Mouse (Mus musculus) embryonic facial prominence, embryonic 10.5 days (tissue): Measurements from ENCODE around the gene Jarid2. TPM values are rescaled to one million over a fixed set of nuclear protein-coding genes. Genes with fewer than 3 reads are reported as not detected.

ENCODE experiments used
- DNase-seq: peaks from one replicate; pipeline ENCODE4 v3.0.0-alpha.2; 2017; ENCODE audit warnings: low spot score
- H3K27ac ChIP-seq: fragments of 300-500 bp; sonication (generic); replicated peaks from 2 replicates; pipeline ENCODE4 v1.5.1; 2016; ENCODE audit warnings: mild to moderate bottlenecking
- H3K27me3 ChIP-seq: fragments of 300-500 bp; sonication (generic); replicated peaks from 2 replicates; pipeline ENCODE4 v1.6.1; 2016; ENCODE audit warnings: low read depth, mild to moderate bottlenecking; ENCODE audit not compliant: poor library complexity, severe bottlenecking
- H3K36me3 ChIP-seq: fragments of 300-500 bp; sonication (generic); replicated peaks from 2 replicates; pipeline ENCODE4 v1.6.1; 2016; ENCODE audit warnings: mild to moderate bottlenecking, moderate library complexity
- H3K4me1 ChIP-seq: fragments of 300-500 bp; sonication (generic); 2 replicates; pipeline ENCODE4 v1.6.1; 2016
- H3K4me3 ChIP-seq: fragments of 300-500 bp; sonication (generic); 2 replicates; pipeline ENCODE4 v1.5.1; 2016; ENCODE audit warnings: mild to moderate bottlenecking, moderate library complexity
- H3K9me3 ChIP-seq: fragments of 300-500 bp; sonication (generic); 2 replicates; pipeline ENCODE4 v1.6.1; 2016; ENCODE audit warnings: mild to moderate bottlenecking
- WGBS: fragments of 180-500 bp; shearing (Covaris S2); methylation state at CpG from one replicate; pipeline ENCODE4 v1.1.7; 2016; 5-methylcytosine and 5-hydroxymethylcytosine counted together
- polyA plus RNA-seq: library from polyadenylated mRNA; unstranded; fragments of >200 nt; fragmentation: Nextera tagmentation; extraction: Ambion mirVana; gene quantifications from 2 replicates; pipeline ENCODE4 v1.2.1, GENCODE M21; 2016

Gene Jarid2
- polyA plus RNA-seq: 54.9 and 59.4 TPM in 2 replicates

DNA sequence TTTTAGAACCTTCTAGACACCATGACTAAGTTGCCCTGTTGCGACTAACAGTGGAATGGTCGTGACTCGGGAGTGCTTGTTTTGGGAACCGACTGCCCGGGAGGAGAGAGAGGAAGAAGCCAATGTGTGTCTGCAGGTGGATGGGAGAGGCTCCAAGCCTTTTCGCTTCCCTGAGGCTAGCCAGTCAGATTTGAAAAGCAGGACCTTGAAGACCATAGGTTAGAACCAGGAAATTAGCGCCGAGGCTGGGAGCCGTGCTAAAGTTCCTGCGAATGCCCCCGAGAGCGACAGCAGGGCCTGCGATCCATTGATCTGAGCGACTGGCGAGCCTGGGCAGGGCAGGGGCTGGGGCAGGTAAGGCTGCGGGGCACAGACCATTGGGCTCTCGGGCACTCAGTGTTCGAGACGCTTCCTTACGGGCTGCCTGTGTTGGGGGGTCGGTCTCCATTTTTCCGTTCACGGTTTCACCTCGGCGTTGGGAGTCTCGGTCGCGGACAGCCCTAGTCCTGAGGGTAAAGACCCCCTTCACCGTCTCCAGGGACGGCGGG lies at the start of gene Jarid2:
Gene Jarid2 (plus strand): TSS at position 51 of the 548 bp plus-strand sequence.
- Histone ChIP-seq H3K9me3 (no peaks in the 10 kb centered on the region), H3K4me1 (peaks cover 28% of the 10 kb centered on the region), H3K27ac (peak within 1 kb of the TSS; percentile 100), H3K27me3 (0 out of 2 replicates have a peak, but pooled peaks cover 5% of the 10 kb centered on the region), H3K36me3 (no peaks in the 10 kb centered on the region), H3K4me3 (peak within 1 kb of the TSS; percentile 82)
- DNase-seq: peak; percentile 66
- WGBS: 1% methylated on average over 31 of the region's 31 CpGs

GRCm38 (mm10) chr13:44681051-44681450 lies 48.2 kb upstream of the Jarid2 start:
- peak overlapping the region; percentile 70; the same call in 1 of the 2 replicates for H3K27ac ChIP-seq
- peak; percentile 31 for DNase-seq
- H3K27me3 ChIP-seq: peaks cover 10% of the 10 kb centered on the region; the same call in 1 of the 2 replicates
- no peaks in the 10 kb centered on the region for H3K9me3 ChIP-seq
- no peak overlapping the region for H3K4me3 ChIP-seq
- peaks cover 20% of the 10 kb centered on the region for H3K4me1 ChIP-seq
- WGBS: 68% methylated on average over 7 of the region's 7 CpGs
- H3K36me3 ChIP-seq: no peaks in the 10 kb centered on the region

GRCm38 (mm10) chr13:44688140-44688539 lies 41.1 kb upstream of the Jarid2 start:
- WGBS: 63% methylated on average over 3 of the region's 3 CpGs
- Histone ChIP-seq H3K27ac (no peak overlapping the region), H3K4me3 (no peak overlapping the region), H3K36me3 (no peaks in the 10 kb centered on the region), H3K9me3 (no peaks in the 10 kb centered on the region), H3K4me1 (0 out of 2 replicates have a peak, but pooled peaks cover 8% of the 10 kb centered on the region), H3K27me3 (no peaks in the 10 kb centered on the region)
- no peak for DNase-seq

DNA sequence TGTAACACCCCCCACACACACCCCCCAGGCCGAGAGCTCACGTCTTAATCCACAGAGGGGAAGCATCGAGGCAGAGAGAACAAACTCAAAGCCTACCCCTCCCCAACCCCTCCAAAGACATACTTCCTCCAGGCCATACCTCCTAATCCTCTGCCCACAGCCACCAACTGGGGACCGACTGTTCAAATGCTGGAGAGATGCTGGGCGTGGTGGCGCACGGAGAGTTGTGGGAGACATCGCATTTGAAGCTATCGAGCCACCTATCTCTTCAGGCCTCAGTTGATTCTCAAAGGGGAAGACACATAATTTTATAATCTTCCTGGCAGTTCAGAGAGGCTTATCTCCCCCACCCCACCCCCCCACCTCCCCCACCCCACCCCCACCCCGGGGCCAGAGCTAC lies 31.6 kb upstream of the Jarid2 start:
- Histone ChIP-seq H3K27me3 (no peaks in the 10 kb centered on the region), H3K27ac (no peak overlapping the region), H3K9me3 (no peaks in the 10 kb centered on the region), H3K36me3 (no peaks in the 10 kb centered on the region), H3K4me1 (peaks cover 4% of the 10 kb centered on the region), H3K4me3 (no peak overlapping the region)
- WGBS: 84% methylated on average over 10 of the region's 10 CpGs
- DNase-seq: no peak

- H3K9me3 ChIP-seq: no peaks in the 10 kb centered on the region
- H3K4me3 ChIP-seq: no peak overlapping the region
- no peak for DNase-seq
- H3K4me1 ChIP-seq: peaks cover 24% of the 10 kb centered on the region
- no peak overlapping the region for H3K27ac ChIP-seq
- 87% methylated on average over 15 of the region's 15 CpGs for WGBS
- H3K36me3 ChIP-seq: no peaks in the 10 kb centered on the region
- H3K27me3 ChIP-seq: peaks cover 21% of the 10 kb centered on the region
These were observed 25.1 kb upstream of the Jarid2 start for GRCm38 (mm10) chr13:44704036-44704801.

DNA sequence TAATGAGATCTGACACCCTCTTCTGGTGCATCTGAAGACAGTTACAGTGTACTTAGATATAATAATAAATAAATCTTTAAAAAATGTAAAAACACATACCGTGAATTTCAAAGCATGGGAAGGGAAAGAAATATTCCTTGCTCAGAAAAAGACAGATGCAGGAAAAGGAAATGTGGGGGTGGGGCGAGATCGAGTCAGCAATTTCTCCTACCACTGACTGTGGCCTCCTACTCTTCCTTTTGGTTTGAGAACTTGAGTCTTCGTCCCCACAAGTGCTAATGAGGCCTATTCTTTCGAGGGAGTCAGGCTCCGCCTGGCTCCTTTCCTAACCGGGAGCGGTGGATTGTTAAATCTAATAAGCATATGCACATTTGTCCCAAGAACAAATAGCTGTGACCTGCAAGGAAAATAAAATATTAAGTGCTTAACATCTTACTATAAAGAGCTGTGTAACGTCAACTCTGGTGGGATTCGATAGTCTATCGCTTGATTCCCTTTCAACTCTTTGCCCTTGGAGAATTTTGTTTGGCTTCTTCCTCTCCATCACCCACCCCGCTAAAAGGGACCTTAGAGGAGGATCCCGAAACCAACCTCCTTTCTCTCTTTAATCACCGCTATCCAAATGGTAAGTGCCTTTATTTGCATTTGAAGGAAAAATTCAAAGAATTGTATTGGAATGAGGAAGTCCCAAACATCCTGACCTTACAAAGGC lies 24.1 kb upstream of the Jarid2 start:
- DNase-seq: no peak
- Histone ChIP-seq H3K4me3 (no peak overlapping the region), H3K27ac (no peak overlapping the region), H3K9me3 (no peaks in the 10 kb centered on the region), H3K27me3 (peaks cover 21% of the 10 kb centered on the region), H3K4me1 (peaks cover 24% of the 10 kb centered on the region), H3K36me3 (no peaks in the 10 kb centered on the region)
- 39% methylated on average over 14 of the region's 14 CpGs for WGBS

GRCm38 (mm10) chr13:44705743-44706044 lies 23.6 kb upstream of the Jarid2 start:
- no peak overlapping the region for H3K4me3 ChIP-seq
- no peak overlapping the region for H3K27ac ChIP-seq
- H3K4me1 ChIP-seq: peaks cover 24% of the 10 kb centered on the region
- no peaks in the 10 kb centered on the region for H3K36me3 ChIP-seq
- 32% methylated on average over 7 of the region's 7 CpGs for WGBS
- peaks cover 21% of the 10 kb centered on the region for H3K27me3 ChIP-seq
- no peak for DNase-seq
- no peaks in the 10 kb centered on the region for H3K9me3 ChIP-seq

DNA sequence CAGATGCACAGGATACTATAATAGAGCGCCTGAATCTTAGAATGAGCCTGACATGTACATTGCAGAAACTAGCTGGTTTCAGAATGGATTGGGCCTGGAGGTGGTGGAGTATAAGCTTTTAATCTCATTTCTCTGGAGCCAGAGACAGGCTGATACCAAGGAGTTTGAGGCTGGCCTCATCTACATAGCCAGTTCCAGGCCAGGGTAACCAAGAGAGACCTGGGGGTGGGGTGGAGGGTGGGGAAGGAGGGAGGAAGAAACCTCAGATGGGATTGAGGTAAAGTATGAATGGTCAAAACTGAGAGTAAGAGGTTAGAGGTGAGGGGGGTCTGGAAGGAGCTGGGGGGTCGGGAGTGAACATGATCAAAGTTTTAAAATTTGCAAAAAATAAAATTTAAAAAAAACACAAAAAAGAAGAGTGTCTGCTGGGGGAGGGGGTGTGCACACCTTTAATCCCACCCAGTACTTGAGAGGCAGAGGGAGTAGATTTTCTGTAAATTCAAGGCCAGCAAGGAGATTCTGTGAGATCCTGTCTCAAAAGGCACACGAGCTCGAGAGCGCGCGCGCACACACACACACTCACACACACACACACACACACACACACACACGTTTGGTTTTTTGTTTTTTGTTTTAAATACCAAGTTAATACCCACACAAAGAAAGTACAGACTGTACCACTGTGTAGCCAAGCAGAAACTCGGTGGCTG lies 22.9 kb upstream of the Jarid2 start:
- Histone ChIP-seq H3K9me3 (no peaks in the 10 kb centered on the region), H3K4me3 (no peak overlapping the region), H3K27ac (no peak overlapping the region), H3K4me1 (peaks cover 27% of the 10 kb centered on the region), H3K36me3 (no peaks in the 10 kb centered on the region), H3K27me3 (peaks cover 21% of the 10 kb centered on the region)
- no peak for DNase-seq
- WGBS: 76% methylated on average over 10 of the region's 10 CpGs

DNA sequence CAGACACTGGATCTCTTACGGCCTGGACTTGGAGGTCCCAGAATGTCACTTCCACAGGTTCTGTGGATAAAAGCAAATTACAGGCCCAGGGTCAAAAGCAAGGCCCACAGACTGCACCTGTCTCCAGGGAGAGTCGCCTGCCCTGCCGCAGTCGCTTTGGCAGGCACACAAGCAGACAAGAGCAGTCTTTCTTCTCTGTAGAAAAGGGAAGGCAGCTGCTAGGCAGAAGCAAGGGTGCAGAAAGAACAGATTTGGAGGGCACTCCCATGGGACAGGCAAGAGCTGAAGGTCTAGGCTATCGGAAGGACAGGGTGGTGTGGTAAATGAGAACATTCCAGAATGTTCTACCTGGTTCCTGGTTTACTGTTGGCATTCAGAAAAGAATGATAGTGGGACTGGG lies 22.1 kb upstream of the Jarid2 start:
- H3K4me1 ChIP-seq: peaks cover 31% of the 10 kb centered on the region
- H3K9me3 ChIP-seq: no peaks in the 10 kb centered on the region
- no peak for DNase-seq
- peaks cover 21% of the 10 kb centered on the region for H3K27me3 ChIP-seq
- no peaks in the 10 kb centered on the region for H3K36me3 ChIP-seq
- no peak overlapping the region for H3K4me3 ChIP-seq
- WGBS: 76% methylated on average over 5 of the region's 5 CpGs
- peak overlapping the region; percentile 40; the same call in 1 of the 2 replicates for H3K27ac ChIP-seq

DNA sequence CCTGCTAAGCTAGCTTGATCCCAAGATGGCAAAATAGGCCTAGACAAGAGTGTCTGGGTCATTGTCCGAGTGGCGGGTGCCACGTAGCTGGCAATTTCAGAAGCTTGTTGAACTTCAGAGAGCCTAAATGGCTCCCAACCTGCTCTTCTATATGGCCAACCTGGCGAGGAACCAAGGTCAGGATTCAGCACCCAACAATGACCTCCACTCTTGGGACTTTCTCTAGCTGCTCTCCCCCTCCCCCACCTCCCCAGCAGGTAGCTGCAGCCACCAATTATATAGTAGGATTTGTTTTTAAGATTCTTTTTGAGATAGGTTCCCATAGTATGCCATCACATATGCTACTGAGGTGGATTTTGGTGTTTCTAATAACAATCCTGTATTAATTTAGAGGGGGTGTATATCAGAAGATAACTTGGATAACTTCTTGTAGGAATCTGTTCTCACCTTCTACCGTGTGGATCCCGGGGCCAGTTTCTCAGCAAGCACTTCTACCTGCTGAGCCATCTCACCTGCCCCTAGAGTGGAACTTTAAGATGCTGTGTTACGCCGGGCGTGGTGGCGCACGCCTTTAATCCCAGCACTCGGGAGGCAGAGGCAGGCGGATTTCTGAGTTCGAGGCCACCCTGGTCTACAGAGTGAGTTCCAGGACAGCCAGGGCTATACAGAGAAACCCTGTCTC lies 20.8 kb upstream of the Jarid2 start:
- Histone ChIP-seq H3K27me3 (peaks cover 21% of the 10 kb centered on the region), H3K27ac (no peak overlapping the region), H3K36me3 (no peaks in the 10 kb centered on the region), H3K4me3 (no peak overlapping the region), H3K4me1 (peaks cover 32% of the 10 kb centered on the region), H3K9me3 (no peaks in the 10 kb centered on the region)
- no peak for DNase-seq
- WGBS: 94% methylated on average over 14 of the region's 14 CpGs

DNA sequence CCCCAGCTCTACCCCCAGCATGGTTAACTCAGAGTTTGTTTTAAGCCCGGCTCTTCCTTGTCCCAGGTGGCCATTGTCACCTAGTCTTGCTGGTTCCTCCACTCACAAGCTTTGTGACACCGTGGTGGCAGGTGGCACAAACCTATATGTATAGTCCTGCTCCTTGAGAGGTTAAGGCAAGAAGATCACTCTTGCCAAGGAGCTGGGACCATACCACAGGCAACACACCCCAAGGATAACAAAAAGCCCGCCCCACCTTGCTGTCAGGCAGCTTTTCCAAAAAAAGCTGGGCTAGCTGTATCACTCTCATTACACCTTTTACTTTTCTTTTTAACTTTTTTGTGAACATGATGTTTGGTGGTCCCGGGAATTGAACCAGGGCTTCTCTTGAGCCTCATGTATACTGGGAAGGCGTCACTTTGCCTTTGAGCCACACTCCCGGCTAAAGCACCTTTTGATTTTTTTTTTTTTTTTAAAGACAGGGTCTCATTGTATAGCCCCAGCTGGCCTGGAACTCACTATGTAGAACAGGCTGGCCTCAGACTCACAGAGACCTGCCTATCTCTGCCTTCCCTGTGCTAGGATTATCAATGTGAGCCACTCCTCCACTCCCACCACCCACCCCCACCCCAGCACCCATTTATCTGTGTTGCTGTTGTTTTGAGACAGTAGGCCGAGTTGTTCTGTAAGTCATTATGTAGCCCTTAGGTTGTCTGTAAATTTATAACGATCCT lies 19.4 kb upstream of the Jarid2 start:
- Histone ChIP-seq H3K4me3 (no peak overlapping the region), H3K9me3 (no peaks in the 10 kb centered on the region), H3K4me1 (peaks cover 32% of the 10 kb centered on the region), H3K36me3 (no peaks in the 10 kb centered on the region), H3K27ac (no peak overlapping the region; the same call in 1 of the 2 replicates), H3K27me3 (peaks cover 15% of the 10 kb centered on the region)
- WGBS: 73% methylated on average over 8 of the region's 8 CpGs
- DNase-seq: no peak
